Mouse (Mus musculus) ES-CJ7 (cell line): ENCODE measurements around the gene Patl2.

Experiments
- DNase-seq: peaks from one replicate; pipeline ENCODE4 v3.0.0; 2011; ENCODE audit warnings: low read depth, low spot score

The Patl2 gene

DNA sequence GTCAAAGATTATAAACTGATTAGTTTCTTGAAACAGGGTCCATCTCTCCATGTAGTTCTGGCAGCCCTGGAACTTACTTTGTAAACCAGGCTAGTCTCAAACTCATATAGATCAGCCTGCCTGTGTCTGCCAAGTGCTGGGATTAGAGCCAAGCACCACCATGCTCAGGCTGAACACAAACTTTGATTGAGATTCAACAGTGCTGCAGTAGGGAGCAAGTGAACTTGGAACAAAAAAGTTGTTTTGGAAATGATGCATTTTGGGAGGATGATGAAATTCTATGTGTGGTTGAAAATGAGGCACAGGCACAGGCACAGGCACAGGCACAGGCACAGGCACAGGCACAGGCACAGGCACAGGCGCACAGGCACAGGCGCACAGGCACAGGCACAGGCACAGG, 13.8 kb downstream of the Patl2 start:
- no peak for DNase-seq

DNA sequence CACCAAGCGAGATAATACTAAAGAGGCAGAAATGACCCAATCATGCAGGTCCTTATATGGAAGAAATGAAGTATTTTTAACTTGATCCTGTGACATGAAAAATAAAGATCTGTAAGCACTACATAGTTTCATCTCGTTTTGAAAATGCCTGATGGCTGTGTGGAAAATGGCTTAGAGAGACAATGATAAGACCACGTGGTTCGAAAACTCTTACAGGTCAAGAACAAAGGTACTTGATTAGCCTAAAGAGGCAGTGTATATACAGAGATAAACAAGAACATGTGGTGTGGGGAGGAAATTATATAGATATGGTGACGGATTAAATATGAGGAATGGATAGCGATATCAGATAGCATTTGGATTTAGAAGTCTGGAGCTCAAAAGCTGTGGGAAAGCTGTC, 14.7 kb downstream of the Patl2 start:
- no peak for DNase-seq

DNA sequence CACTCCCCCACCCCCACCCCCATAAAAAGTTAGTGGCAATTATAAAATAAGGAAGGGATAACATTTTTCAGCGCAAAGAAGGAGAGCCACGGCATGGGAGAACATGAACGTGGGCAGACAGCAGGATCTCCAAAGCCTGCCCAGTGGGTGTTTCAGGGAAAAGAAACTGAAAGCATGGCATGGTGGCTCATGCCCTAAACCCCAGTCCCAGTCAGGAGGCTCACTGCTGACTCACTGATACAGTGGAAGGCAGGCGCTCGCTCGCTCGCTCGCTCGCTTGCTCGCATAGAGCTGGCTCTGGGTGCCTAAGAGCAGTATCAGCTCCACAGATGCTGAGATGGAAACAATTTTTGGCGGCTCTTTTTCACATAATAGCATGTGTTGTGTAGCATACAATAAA, 21.7 kb downstream of the Patl2 start:
- DNase-seq = no peak

DNA sequence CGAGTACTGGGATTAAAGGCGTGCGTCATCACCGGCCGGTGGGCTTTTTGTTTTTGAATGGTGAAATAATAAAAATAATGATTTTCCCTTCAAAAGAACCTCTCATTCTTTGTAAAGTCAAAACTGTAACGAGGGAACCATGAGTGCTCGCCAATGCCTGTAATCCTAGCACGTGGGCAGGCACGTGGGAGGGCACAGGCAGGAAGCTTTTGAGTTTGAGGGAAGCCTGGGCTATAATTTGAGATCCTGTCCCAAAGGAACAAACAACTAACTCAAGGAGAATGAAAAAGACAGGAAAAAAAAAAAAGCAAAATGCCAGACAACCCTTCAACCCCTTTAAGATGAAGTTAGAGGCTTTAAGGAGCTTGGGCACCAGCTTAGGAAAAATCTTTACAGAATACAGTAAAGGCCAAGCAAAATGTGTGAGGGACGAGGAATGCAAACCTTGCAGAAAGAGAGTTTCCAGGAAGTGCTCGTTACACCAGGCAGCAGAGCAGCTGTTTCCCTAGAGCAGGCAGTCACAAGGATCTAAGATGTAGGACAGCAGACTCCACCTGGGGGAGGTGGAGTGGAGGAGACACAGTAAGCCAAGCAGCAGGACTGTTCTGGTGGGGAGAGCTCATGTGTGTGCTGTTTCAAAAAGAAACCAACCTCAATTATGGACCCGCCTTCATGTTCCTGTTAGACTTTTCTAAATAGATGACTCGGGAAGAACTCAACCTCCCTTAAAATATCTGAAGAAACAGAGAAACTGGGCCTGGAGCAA, 22.4 kb downstream of the Patl2 start:
- DNase-seq = no peak

DNA sequence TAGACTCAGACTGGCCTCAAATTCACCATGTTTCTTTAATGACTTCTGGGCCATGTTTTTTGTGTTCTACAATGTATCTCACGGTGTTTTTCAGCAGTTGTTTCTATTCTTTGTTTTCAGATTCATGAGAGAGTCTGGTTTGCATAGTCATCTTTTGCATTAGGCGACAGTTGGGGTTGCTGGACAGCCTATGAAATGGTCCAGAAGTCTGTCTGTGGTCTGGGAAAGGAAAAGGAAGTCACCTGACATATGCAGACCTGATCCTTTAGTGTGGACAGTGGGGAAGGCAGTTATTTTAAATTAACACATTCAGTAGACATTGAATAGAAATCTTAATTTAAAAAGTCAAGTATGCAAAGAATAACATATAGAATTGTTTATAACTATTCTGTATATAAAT, 23.5 kb downstream of the Patl2 start:
- no peak for DNase-seq

DNA sequence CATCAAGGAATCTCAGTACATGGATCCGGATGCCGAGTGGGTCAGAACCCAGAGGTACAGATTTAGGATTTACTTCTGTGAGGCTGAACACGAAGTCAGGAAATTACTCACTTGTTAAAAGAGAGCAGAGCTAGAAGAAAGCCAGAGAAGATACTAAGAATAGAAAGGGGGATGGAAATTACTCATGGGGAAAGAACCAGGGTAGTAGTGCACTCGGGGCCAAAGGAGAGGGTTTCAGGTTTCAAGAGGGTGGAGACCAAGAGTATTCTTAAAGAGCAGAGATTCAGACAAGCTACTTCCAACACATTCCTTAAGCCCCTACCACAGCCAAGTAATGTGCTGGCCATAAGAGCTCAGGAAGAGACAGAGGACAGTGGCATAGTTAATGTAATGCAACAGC, 24.4 kb downstream of the Patl2 start:
- DNase-seq = peak; percentile 46

DNA sequence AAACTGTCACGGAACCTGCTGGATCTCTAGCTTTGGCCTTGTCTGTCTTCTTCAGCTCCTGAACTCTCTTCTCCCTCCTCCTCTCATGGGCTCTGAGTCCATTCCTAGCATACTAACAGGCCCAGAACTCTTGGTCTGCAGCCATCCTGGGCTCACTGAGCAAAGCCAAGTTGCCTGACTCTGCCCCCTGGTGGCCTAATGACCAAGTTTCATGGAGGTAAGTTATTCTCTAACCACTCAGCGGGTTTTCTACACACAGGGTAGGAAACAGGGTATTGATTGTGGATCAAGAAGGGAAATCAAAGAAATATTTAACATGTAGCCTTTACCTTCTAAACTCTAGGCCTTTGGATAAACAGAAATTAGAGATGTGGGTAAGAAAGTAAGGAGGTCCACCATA, 25.3 kb downstream of the Patl2 start, which contains the start of gene Trim69:
Gene Trim69, plus strand, starts transcription at position 21 of the 400 bp plus-strand sequence.
- peak; percentile 75 for DNase-seq

DNA sequence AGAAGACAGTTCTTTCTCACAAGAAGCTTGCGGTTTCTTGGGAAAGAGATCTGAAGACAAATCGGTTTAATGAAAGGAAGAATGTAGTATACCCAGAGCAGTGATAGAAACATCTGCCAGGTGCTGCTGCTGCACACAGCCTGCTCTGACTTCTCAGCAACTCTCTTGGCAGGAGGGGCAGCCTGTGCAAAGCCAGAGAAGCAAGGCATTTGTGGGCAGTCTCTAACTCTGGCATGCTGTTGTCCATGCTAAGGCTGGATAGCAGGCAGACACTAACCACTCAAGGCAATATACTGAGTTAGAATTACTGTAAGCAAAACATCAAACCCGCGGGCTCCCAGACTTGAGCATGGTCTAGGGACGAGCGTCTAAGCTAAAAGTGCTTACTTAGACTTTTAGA, 26.3 kb downstream of the Patl2 start:
- no peak for DNase-seq

DNA sequence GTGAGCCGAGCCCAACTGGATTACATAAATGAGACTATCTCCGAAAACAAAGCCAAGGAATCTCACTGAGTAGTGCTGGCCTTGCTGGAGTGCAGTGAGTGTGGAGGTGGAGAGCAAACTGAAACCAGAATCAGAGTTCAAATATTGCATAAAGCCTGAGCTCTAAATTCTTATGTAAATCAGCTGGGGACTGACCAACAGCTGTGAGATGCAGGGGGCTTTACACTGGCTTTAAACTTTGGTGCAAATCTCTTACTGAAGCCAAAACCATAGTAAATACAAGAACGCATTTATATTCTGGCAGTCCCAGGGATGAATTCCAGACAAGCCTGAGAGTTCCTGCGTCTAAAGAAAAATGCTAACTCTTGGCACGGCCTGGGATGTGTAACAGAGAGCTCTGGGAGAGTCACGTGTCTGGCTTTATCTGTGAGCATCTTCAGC, 27.6 kb downstream of the Patl2 start:
- no peak for DNase-seq

DNA sequence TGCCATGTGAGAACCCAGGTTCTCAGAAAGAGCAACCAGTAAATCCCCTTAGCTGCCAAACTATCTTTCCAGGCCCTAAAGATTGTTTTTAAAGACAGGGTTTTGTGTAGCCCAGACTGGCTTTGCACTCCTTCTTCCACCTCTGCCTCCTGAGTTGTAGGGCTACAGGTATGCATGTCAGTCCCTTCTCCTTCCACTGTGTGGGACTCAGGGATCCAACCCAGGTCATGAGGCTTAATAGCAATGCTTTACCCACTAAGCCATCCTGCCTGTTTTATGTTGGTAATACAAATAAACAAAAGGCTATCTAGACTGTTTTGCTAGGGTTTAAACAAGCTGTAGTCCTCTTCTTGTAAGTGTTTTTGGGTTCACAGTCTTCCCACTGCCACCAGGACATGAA, 28.4 kb downstream of the Patl2 start:
- no peak for DNase-seq

DNA sequence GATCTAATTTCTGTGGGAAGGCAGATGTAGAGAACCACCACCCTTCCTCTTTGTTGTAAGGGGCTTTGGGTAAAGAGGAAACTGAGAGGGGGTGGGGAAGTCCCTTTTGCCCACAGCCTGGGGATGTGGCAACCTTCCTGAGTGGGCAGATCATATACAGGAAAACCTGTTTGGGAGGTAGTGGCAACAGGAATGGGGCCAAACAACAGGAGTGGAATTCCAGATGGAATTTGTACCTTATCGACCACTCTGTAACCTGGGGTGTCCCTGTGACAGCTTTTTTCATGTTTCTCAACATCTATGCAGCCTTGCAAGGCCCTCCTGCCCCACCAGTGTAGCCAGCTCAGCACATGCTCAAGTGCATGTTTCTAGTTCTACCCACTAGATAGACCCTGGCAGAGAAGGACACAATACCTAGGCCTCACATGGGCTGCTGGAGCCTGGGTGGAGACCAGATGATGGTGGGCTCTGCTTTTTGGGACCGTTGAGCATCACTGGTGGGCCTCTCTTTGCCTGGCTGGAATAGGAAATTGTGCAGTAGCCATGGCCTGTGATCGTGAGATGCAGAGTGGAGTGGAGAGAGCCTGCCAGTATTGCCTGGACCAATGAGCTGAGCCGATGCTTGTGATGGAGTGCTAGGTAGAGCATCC, 29.8 kb downstream of the Patl2 start:
- no peak for DNase-seq

DNA sequence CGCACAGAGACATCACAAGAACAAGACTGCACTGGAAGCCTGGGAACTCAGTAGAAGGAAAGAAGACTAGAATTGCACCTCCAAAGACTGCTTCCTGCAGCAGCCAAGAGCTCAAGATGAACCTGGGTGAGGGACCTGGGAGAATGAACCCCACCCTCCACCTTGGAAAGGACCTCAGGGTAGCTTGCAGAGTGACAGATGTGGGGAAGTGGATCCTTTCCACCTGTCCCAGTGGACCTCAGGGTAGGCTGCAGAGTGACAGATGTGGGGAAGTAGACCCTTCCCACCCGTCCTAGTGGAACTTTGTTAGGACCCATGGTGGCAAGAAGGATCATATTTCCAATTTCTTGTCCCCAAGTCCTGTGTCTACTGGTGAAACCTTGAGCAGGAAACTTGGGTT, 30.7 kb downstream of the Patl2 start:
- DNase-seq = no peak

DNA sequence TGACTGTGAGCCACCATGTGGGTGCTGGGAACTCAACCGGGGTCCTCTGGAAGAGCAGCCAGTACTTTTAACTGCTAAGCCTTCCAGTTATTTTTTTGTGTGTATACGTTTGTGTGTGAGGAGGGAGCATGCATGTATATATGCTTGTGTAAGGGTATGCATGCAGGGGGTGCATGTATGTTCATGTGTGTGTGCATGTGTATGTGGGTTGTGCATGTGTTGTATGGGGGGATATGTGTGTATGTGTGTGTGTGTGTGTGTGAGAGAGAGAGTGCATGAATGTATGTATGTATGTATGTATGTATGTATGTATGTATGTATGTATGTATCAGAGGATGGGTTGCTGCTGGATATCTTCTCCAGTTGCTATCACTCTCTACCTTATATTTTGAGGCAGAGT, 31.5 kb downstream of the Patl2 start:
- no peak for DNase-seq

DNA sequence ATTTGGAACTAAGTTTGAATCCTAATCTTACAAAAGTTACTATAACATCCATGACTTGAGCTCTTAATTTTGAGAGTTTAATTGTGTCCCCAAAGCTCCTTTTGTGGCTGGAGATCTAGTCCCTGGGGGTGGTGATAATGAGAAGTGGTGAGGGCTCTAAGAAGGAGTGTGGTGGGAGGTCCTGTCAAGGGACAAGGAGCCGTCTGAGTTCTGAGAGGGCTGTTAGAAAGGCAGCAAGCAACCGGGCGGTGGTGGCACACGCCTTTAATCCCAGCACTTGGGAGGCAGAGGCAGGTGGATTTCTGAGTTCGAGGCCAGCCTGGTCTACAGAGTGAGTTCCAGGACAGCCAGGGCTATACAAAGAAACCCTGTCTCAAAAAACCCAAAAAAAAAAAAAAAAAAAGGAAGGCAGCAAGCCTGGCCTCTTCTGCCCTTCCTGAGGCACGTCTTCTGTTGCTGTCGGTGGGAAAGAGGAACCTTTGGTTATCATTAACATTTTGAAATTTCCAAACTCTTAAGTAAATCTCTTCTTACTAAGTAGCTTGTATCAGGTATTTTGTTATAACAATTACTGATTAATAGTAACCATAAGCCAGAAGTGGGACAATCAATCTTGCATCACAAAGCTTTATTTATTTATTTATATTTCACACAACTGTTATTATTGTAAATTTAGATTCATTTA, 32.2 kb downstream of the Patl2 start:
- no peak for DNase-seq

DNA sequence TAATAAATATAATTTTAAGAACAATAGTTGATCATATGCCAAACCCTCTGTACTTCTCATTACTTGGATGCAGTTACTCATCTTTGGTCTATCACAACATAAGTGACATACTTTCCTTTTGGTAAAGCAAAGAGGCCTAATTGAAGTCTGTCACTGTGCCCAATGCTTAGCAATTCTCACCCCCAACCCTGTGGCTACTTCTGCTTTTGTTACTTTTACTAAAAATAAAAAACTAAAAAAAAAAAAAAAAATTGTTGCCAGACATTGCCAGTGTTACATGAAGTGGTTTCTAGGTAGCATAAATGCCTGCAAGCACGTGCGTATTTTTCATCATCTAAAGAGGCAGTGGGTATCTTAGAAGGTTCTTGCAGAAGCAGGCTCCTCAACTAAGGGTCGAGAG, 33.1 kb downstream of the Patl2 start:
- DNase-seq = no peak

DNA sequence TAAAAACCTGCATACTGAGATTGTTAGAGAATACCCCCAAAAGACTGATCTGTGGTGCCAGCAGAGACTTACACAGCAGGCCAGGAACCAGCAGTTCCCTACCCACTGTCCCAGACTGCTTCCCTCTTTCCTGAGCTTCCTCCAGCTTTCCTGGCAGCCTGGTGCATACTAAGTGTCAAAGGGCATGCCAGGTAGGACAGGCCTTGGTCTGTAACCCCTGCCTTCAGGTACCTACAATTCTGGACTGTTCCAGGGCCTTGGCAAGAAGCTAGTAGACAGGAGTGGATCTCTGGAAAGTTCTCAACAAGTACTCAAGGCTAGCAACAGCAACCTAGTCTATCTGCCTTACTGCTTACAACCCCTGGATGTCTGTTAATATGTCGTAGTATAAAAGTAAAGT, 34.8 kb downstream of the Patl2 start:
- no peak for DNase-seq

DNA sequence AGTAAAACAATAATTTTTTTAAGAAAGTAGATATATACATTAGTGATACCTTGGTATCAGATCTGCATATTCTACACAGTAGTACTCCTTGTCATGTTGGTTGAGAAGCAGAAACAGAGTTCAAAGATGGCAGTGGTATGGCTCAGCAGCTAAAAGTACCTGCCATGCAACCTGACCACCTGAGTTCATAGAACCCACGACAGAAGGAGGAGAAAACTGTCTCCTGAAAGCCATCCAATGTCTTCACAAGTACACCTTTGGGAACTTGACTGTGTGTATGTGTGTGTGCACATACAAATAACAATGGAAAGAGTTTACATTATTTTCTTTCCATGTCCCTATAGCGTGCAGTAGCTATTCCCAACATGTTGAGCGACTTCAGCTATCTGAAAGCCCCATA, 36.3 kb downstream of the Patl2 start:
- DNase-seq = no peak

DNA sequence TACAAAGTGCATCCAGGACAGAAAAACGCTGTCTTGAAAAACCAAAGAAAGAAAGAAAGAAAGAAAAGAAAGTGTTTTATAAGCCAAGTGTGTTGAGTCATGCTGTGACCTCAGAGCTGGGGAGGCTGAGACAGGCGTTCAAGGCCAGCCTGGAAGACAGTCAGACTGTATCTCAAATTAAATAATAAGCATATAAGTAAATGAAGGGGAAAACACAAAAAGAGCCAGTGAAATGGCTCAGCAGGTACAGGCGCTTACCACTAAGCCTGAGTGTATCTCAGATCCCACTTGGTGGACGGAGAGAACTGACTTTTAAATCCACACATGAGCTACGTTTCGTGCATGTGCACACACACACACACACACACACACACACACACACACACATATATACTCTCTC, 36.7 kb downstream of the Patl2 start:
- DNase-seq = no peak

DNA sequence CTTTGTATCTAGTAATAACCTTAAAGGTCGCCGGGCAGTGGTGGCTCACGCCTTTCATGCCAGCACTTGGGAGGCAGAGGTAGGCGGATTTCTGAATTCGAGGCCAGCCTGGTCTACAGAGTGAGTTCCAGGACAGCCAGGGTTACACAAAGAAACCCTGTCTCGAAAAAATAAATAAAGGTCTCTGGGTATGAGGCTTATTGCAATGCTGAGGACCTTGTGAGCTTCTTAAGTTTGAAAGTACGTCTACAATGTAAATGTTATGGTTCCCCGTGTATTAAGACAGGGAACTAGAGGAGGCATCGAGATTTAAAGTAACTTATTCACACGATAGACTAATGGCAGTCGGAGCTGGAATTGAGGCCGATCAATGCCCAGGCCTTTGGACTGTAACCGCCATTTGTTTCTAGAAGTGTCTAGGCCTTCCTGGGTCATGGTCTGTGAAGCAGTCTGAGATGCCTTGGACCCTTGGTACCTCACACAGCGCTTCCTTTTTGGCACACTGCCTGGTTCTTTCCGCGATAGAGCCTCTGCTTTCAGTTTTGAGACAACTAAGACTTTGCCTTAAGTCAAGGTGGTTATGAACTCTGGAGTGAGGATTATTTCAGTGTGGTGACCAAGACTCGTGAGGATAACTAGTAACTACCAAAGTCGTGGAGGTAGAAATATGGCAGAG, 37.6 kb downstream of the Patl2 start:
- DNase-seq = no peak

DNA sequence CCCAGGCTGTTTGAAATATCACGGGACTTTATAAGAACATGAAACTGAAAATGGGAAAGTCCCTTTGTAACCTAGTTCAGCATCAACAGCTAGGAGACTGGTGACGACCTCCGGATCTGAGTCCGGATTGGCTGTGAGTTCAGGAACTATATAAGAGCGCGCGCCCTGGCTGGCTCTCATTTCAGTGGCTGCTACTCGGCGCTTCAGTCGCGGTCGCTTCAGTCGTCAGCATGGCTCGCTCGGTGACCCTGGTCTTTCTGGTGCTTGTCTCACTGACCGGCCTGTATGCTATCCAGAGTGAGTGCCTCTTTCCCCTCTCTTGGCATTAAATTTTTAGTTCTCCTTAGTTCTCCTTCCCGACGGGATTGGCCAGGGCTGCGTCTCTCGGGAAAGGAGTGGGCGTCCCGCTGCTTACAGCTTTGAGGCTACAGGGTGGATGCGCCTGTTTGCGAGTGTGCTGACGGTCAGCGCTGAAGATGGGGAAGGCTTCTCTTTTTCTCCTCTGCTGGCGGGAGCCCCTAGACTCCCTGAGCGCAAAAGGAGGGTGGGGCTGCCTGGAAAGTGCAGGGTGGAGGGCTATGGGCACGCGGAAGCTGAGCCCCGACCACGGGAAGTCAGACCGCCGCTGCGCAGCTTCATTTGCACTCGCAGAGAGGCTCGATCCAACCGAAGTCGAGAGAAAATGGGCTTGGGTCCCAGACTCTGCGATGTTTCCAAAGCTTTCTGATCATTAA, 38.3 kb downstream of the Patl2 start, which contains the start of gene B2m:
Gene B2m, plus strand, starts transcription at position 179 of the 734 bp plus-strand sequence.
- DNase-seq = peak; percentile 90

DNA sequence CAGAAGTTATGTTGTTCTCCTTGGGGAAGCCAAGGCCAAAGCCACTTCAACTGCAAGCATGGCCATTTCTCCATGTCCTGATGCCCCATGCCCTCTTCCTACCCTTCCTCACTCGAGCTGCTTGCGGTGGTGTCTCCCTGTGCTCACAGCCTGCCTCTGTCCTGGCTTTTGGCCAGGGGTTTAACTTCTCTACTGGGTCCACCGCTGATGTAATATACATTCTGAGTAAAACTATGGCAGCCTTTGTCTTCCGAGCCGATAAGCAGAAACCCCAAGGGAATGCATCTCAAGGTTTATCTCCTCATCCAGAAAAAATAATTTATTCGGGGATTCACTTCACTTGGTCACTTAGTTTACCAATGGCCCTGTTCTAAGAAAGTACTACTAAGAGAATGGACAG, 39.3 kb downstream of the Patl2 start:
- DNase-seq = no peak
